In genomic region chr16:94569229-94570176, GRCm38 (mm10) we compare ENCODE assay signal across 8 mouse cellular contexts. TPM values are rescaled to one million over a fixed set of nuclear protein-coding genes. Genes with fewer than 3 reads are reported as not detected.
A peak's percentile ranks its signal among the peaks of the same experiment; 100 is the strongest.
DNase-seq lines count a peak whose midpoint lies in the region; ATAC-seq lines count a peak whose summit lies in the region.

Dyrk1a (plus strand) TSS chr16:94570010.

- H3K27ac ChIP-seq in intestine, embryonic 14.5 days (ENCODE audit: low read depth), result peak within 1 kb of the TSS; percentile 100

- peaks cover 32% of the 10 kb centered on the region for H3K4me1 ChIP-seq in intestine, embryonic 14.5 days (replicated peaks; ENCODE audit: control insufficient read depth, insufficient read depth, low read length)

- no peaks in the 10 kb centered on the region for H3K27me3 ChIP-seq in intestine, embryonic 14.5 days (replicated peaks; ENCODE audit: control insufficient read depth, insufficient read depth, low read length)

- DNase-seq in adrenal gland, adult 18-20 months (ENCODE audit: low spot score in 2 of 2), result peak; percentile 96 to 98
- DNase-seq in embryo, embryonic 11 days, result peak; percentile 99
- peak; percentile 100 for DNase-seq in gastrocnemius, postnatal 25 days
- DNase-seq in intestine, embryonic 14.5 days (ENCODE audit: low spot score), result peak; percentile 96
- peak; percentile 97 to 99 for DNase-seq in left cerebral cortex, postnatal 14 days (ENCODE audit: low spot score in 2 of 2)
- peak; percentile 100 for DNase-seq in mesoderm, embryonic 11.5 days (ENCODE audit: low read depth, low spot score)
- DNase-seq in right cerebral cortex, postnatal 36 days (ENCODE audit: low spot score in 2 of 2), result peak; percentile 96 to 98
- peak; percentile 100 for DNase-seq in yolk sac, embryonic 10.5 days (ENCODE audit: low spot score)

- H3K4me2 ChIP-seq in intestine, embryonic 14.5 days (ENCODE audit: low read length), result peak within 1 kb of the TSS; percentile 76

- peak within 1 kb of the TSS; percentile 97 for H3K4me3 ChIP-seq in intestine, embryonic 14.5 days (ENCODE audit: low read depth, low read length)

- peak within 1 kb of the TSS; percentile 99 for H3K9ac ChIP-seq in intestine, embryonic 14.5 days (ENCODE audit: low read length)

- peak; percentile 95 for ATAC-seq in intestine, embryonic 14.5 days (replicated peaks; ENCODE audit: low FRiP score, low TSS enrichment, low read depth)

- H3K36me3 ChIP-seq in intestine, embryonic 14.5 days (ENCODE audit: control insufficient read depth, insufficient read depth, low read length), result no peaks in the 10 kb centered on the region

- H3K9me3 ChIP-seq in intestine, embryonic 14.5 days (ENCODE audit: control insufficient read depth, low read length), result no peaks in the 10 kb centered on the region

- intact Hi-C loops in left cerebral cortex, postnatal 14 days (cut with DNase I), result loop anchor here (1.0 to 10.0 kb wide), 4 partner anchors 43 to 145 kb away; partner anchors contain the start of gene Vps26c

- WGBS in intestine, embryonic 14.5 days, result under 1% methylated on average over 118 of the region's 133 CpGs

RNA-seq across cellular contexts. Expression of gene Dyrk1a, which starts in this region (rescaled TPM):
- total RNA-seq in adrenal gland, adult 18-20 months (2021), result 10 to 100 TPM; 61.3 to 71.5 TPM
- 10 to 100 TPM; 71.9 to 72.3 TPM for total RNA-seq in gastrocnemius, postnatal 25 days (2021)
- 11.5 and 13.5 TPM in 2 replicates for polyA plus RNA-seq in intestine, embryonic 14.5 days (2014; fragmentation: Nextera tagmentation; extraction: Ambion mirVana)
- 10 to 100 TPM; 87.3 to 91.2 TPM for total RNA-seq in left cerebral cortex, postnatal 14 days (2021)

Comparison
In these comparisons a context has a peak if more than half of its experiments do, and no peak if none do; other contexts are left out.
1. Peak in every context shown above with its lines: DNase-seq, ATAC-seq, H3K4me3 ChIP-seq and H3K27ac ChIP-seq.